Mouse (Mus musculus): ENCODE measurements around the gene Kcnq2. TPM values are rescaled to one million over a fixed set of nuclear protein-coding genes. Genes with fewer than 3 reads are reported as not detected.

Gene Kcnq2
- polyA plus RNA-seq, 1 experiment: not detected

DNA sequence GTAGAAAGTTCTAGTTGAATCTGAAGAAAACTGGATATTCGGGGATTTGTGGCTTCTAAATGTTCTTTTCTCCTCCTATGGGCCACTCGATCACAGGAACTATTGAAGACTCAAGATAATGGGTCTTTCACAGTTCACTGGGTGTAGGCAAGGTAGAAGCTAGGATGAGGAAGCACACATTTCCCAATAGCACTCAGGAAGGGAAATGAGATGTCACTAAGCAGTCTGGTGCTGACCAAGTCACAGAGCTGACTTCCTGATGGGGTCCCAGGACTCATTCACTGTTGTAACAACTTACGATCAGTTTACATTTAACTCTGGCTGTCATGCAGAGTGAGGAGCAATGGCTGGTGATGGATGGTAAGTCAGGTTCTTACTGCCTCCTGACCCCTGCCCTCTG is 45.0 kb downstream of the Kcnq2 start:
- Histone ChIP-seq H3K4me2 (ENCODE audit: low read depth) (no peak overlapping the region), H3ac (ENCODE audit: control insufficient read depth, insufficient read length) (no peak overlapping the region), H3K4me3 (no peak overlapping the region), H3K36me3 (ENCODE audit: control insufficient read depth, insufficient read depth) (no peaks in the 10 kb centered on the region), H3K79me2 (ENCODE audit: control insufficient read depth, insufficient read depth) (no peaks in the 10 kb centered on the region), H3K27me3 (ENCODE audit: control insufficient read depth, insufficient read depth, insufficient read length) (peaks cover 69% of the 10 kb centered on the region)
- TF ChIP-seq REST (IDR thresholded peaks at IDR 0.05; ENCODE audit: insufficient read depth, insufficient read length) (no peak), POLR2AphosphoS2 (IDR thresholded peaks at IDR 0.05; ENCODE audit: insufficient read length, low read depth) (no peak), MYOD1 (IDR thresholded peaks at IDR 0.05; ENCODE audit: control insufficient read depth in 1 of 3, insufficient read length in 2 of 3, low read depth in 2 of 3) (no peak), USF1 (IDR thresholded peaks at IDR 0.05; ENCODE audit: low read depth) (no peak), CEBPB (IDR thresholded peaks at IDR 0.05; ENCODE audit: insufficient read depth, poor library complexity, severe bottlenecking) (no peak), MYOG (IDR thresholded peaks at IDR 0.05; ENCODE audit: control insufficient read depth in 1 of 3, insufficient read depth in 1 of 3, insufficient read length in 2 of 3, low read depth in 2 of 3) (no peak)

DNA sequence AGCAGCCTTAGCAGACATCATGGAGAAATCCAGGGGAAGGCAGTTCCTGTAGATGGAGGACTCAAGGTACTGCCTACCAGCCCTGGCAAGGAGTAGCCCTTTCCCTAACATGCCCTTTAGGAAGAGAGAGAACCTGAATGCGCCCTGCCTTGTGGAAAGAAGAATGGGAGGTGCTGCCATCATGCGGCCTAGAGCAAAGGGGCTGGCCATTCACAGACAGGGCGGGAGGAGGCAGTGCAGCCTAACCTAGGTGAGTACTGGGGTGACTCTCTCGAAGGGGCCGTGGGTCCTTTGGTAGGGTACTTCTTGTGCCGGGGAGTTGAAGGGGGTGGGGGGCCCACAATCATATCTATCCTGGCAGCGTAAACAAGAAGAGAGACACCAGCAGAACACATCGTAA is 50.1 kb downstream of the Kcnq2 start:
- peaks cover 84% of the 10 kb centered on the region for H3K27me3 ChIP-seq (ENCODE audit: control insufficient read depth, insufficient read depth, insufficient read length)
- TF ChIP-seq MYOD1 (IDR thresholded peaks at IDR 0.05; ENCODE audit: control insufficient read depth in 1 of 3, insufficient read length in 2 of 3, low read depth in 2 of 3): no peak
- no peak for TF ChIP-seq CEBPB (IDR thresholded peaks at IDR 0.05; ENCODE audit: insufficient read depth, poor library complexity, severe bottlenecking)
- TF ChIP-seq USF1 (IDR thresholded peaks at IDR 0.05; ENCODE audit: low read depth): no peak
- TF ChIP-seq E2F4 (IDR thresholded peaks at IDR 0.05; ENCODE audit: insufficient read depth): no peak
- TF ChIP-seq REST (IDR thresholded peaks at IDR 0.05; ENCODE audit: insufficient read depth, insufficient read length): no peak
- no peak for TF ChIP-seq SRF (IDR thresholded peaks at IDR 0.05; ENCODE audit: control insufficient read depth, insufficient read length, low read depth)
- TF ChIP-seq POLR2A (IDR thresholded peaks at IDR 0.05; ENCODE audit: insufficient read length, low read depth): no peak
- no peak for TF ChIP-seq MAX (IDR thresholded peaks at IDR 0.05; ENCODE audit: low read depth)
- no peak for TF ChIP-seq TCF12 (IDR thresholded peaks at IDR 0.05; ENCODE audit: insufficient read depth, poor library complexity, severe bottlenecking)
- no peak for TF ChIP-seq TCF3 (IDR thresholded peaks at IDR 0.05; ENCODE audit: insufficient read length, low read depth)
- no peak for TF ChIP-seq MYOG (IDR thresholded peaks at IDR 0.05; ENCODE audit: control insufficient read depth in 1 of 3, insufficient read depth in 1 of 3, insufficient read length in 2 of 3, low read depth in 2 of 3)
- TF ChIP-seq POLR2AphosphoS2 (IDR thresholded peaks at IDR 0.05; ENCODE audit: insufficient read length, low read depth): no peak

GRCm38 (mm10) chr2:181083945-181084344 is 51.2 kb downstream of the Kcnq2 start:
- TF ChIP-seq POLR2A (IDR thresholded peaks at IDR 0.05; ENCODE audit: insufficient read length, low read depth): no peak
- TF ChIP-seq E2F4 (IDR thresholded peaks at IDR 0.05; ENCODE audit: insufficient read depth): no peak
- Histone ChIP-seq H3K27me3 (ENCODE audit: control insufficient read depth, insufficient read depth, insufficient read length) (peaks cover 81% of the 10 kb centered on the region), H3K36me3 (ENCODE audit: control insufficient read depth, insufficient read depth) (no peaks in the 10 kb centered on the region), H3K79me2 (ENCODE audit: control insufficient read depth, insufficient read depth) (no peaks in the 10 kb centered on the region), H3K4me2 (ENCODE audit: low read depth) (no peak overlapping the region), H3K4me3 (no peak overlapping the region), H3ac (ENCODE audit: control insufficient read depth, insufficient read length) (no peak overlapping the region)

More for the DNA sequence above, 50.1 kb downstream of the Kcnq2 start:
- Histone ChIP-seq H3ac (ENCODE audit: control insufficient read depth, insufficient read length) (no peak overlapping the region), H3K79me2 (ENCODE audit: control insufficient read depth, insufficient read depth) (no peaks in the 10 kb centered on the region), H3K4me3 (no peak overlapping the region), H3K36me3 (ENCODE audit: control insufficient read depth, insufficient read depth) (no peaks in the 10 kb centered on the region), H3K4me2 (ENCODE audit: low read depth) (no peak overlapping the region)

GRCm38 (mm10) chr2:181080886-181081285 is 54.2 kb downstream of the Kcnq2 start:
- peaks cover 63% of the 10 kb centered on the region for H3K27me3 ChIP-seq (ENCODE audit: control insufficient read depth, insufficient read depth, insufficient read length)
- no peak overlapping the region for H3ac ChIP-seq (ENCODE audit: control insufficient read depth, insufficient read length)
- no peaks in the 10 kb centered on the region for H3K79me2 ChIP-seq (ENCODE audit: control insufficient read depth, insufficient read depth)
- no peak overlapping the region for H3K4me3 ChIP-seq
- H3K36me3 ChIP-seq (ENCODE audit: control insufficient read depth, insufficient read depth): no peaks in the 10 kb centered on the region
- H3K4me2 ChIP-seq (ENCODE audit: low read depth): no peak overlapping the region
- TF ChIP-seq MYOD1 (IDR thresholded peaks at IDR 0.05; ENCODE audit: control insufficient read depth in 1 of 3, insufficient read length in 2 of 3, low read depth in 2 of 3) (no peak), USF1 (IDR thresholded peaks at IDR 0.05; ENCODE audit: low read depth) (no peak), POLR2AphosphoS2 (IDR thresholded peaks at IDR 0.05; ENCODE audit: insufficient read length, low read depth) (no peak), MYOG (IDR thresholded peaks at IDR 0.05; ENCODE audit: control insufficient read depth in 1 of 3, insufficient read depth in 1 of 3, insufficient read length in 2 of 3, low read depth in 2 of 3) (no peak), MAX (IDR thresholded peaks at IDR 0.05; ENCODE audit: low read depth) (no peak), REST (IDR thresholded peaks at IDR 0.05; ENCODE audit: insufficient read depth, insufficient read length) (no peak), SRF (IDR thresholded peaks at IDR 0.05; ENCODE audit: control insufficient read depth, insufficient read length, low read depth) (no peak), CEBPB (IDR thresholded peaks at IDR 0.05; ENCODE audit: insufficient read depth, poor library complexity, severe bottlenecking) (no peak), TCF12 (IDR thresholded peaks at IDR 0.05; ENCODE audit: insufficient read depth, poor library complexity, severe bottlenecking) (no peak), POLR2A (IDR thresholded peaks at IDR 0.05; ENCODE audit: insufficient read length, low read depth) (no peak), TCF3 (IDR thresholded peaks at IDR 0.05; ENCODE audit: insufficient read length, low read depth) (no peak), E2F4 (IDR thresholded peaks at IDR 0.05; ENCODE audit: insufficient read depth) (no peak)

DNA sequence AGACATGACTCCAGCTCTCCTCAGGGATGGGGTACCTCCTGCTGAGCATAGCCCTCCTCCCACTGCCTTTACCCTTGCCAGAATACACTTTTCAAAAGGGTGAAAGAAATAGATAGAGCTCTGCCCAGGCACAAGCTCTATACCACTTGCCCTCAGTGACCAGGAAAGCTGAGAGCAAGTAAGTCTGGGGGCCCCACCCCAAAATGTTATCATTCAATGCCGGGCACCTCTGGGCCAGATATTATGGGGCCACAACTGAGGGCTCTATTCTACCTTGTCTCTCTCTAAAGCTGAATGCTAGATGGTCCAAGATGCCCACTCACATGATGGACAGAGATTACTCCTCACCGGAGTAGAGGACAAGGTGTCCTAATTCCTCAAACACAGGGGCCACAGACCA is 55.6 kb downstream of the Kcnq2 start:
- Histone ChIP-seq H3K36me3 (ENCODE audit: control insufficient read depth, insufficient read depth) (no peaks in the 10 kb centered on the region), H3K4me2 (ENCODE audit: low read depth) (no peak overlapping the region), H3ac (ENCODE audit: control insufficient read depth, insufficient read length) (no peak overlapping the region), H3K27me3 (ENCODE audit: control insufficient read depth, insufficient read depth, insufficient read length) (peaks cover 57% of the 10 kb centered on the region), H3K79me2 (ENCODE audit: control insufficient read depth, insufficient read depth) (no peaks in the 10 kb centered on the region), H3K4me3 (no peak overlapping the region)
- no peak for TF ChIP-seq MYOG (IDR thresholded peaks at IDR 0.05; ENCODE audit: control insufficient read depth in 1 of 3, insufficient read depth in 1 of 3, insufficient read length in 2 of 3, low read depth in 2 of 3)
- TF ChIP-seq CEBPB (IDR thresholded peaks at IDR 0.05; ENCODE audit: insufficient read depth, poor library complexity, severe bottlenecking): no peak
- TF ChIP-seq MYOD1 (IDR thresholded peaks at IDR 0.05; ENCODE audit: control insufficient read depth in 1 of 3, insufficient read length in 2 of 3, low read depth in 2 of 3): no peak
- TF ChIP-seq REST (IDR thresholded peaks at IDR 0.05; ENCODE audit: insufficient read depth, insufficient read length): no peak
- TF ChIP-seq SRF (IDR thresholded peaks at IDR 0.05; ENCODE audit: control insufficient read depth, insufficient read length, low read depth): no peak
- no peak for TF ChIP-seq E2F4 (IDR thresholded peaks at IDR 0.05; ENCODE audit: insufficient read depth)
- TF ChIP-seq TCF12 (IDR thresholded peaks at IDR 0.05; ENCODE audit: insufficient read depth, poor library complexity, severe bottlenecking): no peak
- TF ChIP-seq TCF3 (IDR thresholded peaks at IDR 0.05; ENCODE audit: insufficient read length, low read depth): no peak
- TF ChIP-seq MAX (IDR thresholded peaks at IDR 0.05; ENCODE audit: low read depth): no peak
- TF ChIP-seq USF1 (IDR thresholded peaks at IDR 0.05; ENCODE audit: low read depth): no peak
- TF ChIP-seq POLR2AphosphoS2 (IDR thresholded peaks at IDR 0.05; ENCODE audit: insufficient read length, low read depth): no peak
